Mouse (Mus musculus): ENCODE measurements around the gene Abhd11.

- TF ChIP-seq CTCF (IDR thresholded peaks at IDR 0.05; ENCODE audit: low read depth, low read length) (no peak), POLR2A (IDR thresholded peaks at IDR 0.05; ENCODE audit: extremely low read depth, insufficient read depth, low read length) (no peak)
Measured at GRCm38 (mm10) chr5:134977837-134978236, 31.1 kb upstream of the Abhd11 start.
